Mouse (Mus musculus) C2C12 (cell line): Measurements from ENCODE around the gene Aicda.

Experiments used
- CEBPB ChIP-seq: IDR thresholded peaks from one replicate; pipeline ENCODE4 v1.6.1; 2011; ENCODE audit warnings: low read depth, mild to moderate bottlenecking, control low read depth, moderate library complexity
- CTCF ChIP-seq: IDR thresholded peaks from one replicate; pipeline ENCODE4 v1.5.1; 2011; ENCODE audit not compliant: control insufficient read depth, insufficient read depth, insufficient read length
- MAX ChIP-seq: IDR thresholded peaks from one replicate; pipeline ENCODE4 v1.6.1; 2011; ENCODE audit warnings: mild to moderate bottlenecking, control low read depth

DNA sequence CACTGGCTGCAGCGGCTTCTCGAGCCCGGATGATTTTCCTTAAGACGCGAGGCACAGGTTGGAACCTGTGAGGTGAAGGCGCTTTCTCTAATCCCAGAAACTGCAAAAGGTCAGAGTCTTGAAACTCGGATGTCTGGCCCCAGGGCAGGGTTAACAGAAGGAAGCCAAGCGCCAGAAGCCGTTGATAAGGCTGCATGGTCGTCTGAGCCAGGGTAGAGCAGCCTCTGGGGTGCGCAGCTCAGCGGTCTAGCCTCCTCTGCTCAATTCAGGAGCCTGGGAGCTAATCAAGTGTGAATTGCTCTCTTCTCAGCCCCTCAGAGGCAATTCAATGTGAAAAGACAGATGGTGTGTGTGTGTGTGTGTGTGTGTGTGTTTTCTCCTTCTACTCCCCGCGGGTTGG, 56.2 kb downstream of the Aicda start, which contains the start of gene Gdf3:
- TF ChIP-seq MAX = no peak
- no peak for TF ChIP-seq CTCF
- no peak for TF ChIP-seq CEBPB
